Mouse (Mus musculus) adrenal gland (tissue): ENCODE results near the gene Coq10b.
"Not testable (repeated sequence)": the region's sequence is repeated elsewhere in the genome, so short reads cannot be mapped to it uniquely, and the experiment has no call there.

Source experiments
- intact Hi-C: fragments of 180-260 bp; cut with DNase I; formaldehyde crosslinking; loops from one replicate; pipeline ENCODE4 v1.15.1; 2025

The Coq10b gene

GRCm38 (mm10) chr1:55055322-55056115 is 2.9 kb downstream of the Coq10b start:
- intact Hi-C loops = no loop called here

- intact Hi-C loops = not testable (repeated sequence)
These were observed 5.8 kb downstream of the Coq10b start for GRCm38 (mm10) chr1:55058383-55058782.

GRCm38 (mm10) chr1:55061099-55061498 is 8.5 kb downstream of the Coq10b start:
- intact Hi-C loops = no loop called here

- intact Hi-C loops = no loop called here
These were observed 9.2 kb downstream of the Coq10b start for GRCm38 (mm10) chr1:55061772-55062171.

- intact Hi-C loops = not testable (repeated sequence)
These were observed 19.8 kb downstream of the Coq10b start for GRCm38 (mm10) chr1:55072328-55072727.

DNA sequence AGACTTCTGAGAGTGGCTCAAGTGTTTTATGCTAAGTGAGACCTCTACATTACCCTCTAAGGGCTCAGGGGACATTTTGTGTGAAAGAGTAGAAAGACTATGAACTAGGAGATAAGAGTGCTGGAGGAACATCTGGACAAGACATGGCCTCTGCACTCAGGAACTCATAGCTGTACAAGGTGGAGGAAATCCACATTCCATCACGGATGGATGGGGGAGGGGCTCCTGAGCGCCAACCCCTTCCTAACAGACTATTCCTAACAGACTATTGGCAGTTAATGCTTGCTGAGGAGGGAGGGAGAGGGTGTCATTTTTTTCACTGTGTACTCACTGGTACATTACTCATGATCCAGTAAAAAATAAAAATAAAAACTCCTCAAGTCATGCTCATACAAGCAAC is 22.2 kb downstream of the Coq10b start:
- intact Hi-C loops = loop anchor here (5.0 kb wide), 1 partner anchor 62 kb away; no protein-coding TSS in a partner anchor

GRCm38 (mm10) chr1:55075652-55076394 is 23.3 kb downstream of the Coq10b start:
- intact Hi-C loops = loop anchor here (5.0 kb wide), 1 partner anchor 64 kb away; no protein-coding TSS in a partner anchor

DNA sequence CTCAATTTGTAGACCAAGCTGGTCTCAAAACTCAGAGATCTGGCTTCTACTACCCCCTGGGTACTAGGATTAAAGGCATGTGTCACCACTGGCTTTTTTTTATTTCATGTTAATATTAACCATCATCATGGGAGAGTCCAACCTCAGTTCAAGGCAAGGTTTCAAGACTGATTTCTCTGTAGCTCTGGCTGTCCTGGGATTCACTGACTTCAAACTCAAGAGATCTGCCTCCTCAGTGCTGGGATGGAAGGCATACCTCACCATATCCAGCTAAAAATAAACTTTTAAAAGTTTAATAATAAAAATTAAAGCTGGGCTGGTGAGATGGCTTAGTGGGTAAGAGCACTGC is 23.8 kb downstream of the Coq10b start:
- intact Hi-C loops = loop anchor here (5.0 kb wide), 1 partner anchor 64 kb away; no protein-coding TSS in a partner anchor

DNA sequence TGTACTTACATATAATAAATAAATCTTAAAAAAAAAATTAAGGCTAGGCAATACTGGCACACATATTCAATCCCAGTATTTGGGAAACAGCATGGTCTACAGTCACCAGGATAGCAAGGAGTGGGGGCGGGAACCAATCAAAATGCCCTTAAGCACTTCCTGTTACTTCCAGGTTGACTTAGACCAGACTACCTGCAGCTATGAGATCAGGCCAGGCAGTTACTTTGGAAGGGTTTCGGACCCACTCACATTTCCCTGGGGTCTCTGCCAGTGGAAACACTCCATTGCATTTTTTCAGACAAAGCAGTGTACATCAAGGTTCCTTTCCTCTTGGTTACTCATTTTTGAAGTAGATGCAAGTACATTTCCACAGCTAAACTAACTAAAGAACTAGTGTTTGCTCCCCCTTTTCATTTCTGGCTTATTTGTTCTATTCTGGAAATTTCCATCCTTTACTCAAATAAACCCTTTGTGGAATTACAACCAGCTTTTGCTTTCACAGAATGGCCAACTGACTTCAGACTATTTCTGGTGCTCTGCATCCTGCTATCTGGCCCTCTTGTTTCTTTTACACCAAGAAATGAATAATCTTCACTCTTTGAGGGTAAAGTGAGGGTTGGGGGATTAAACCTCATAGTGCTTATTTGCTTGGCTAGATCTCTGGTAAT is 24.4 kb downstream of the Coq10b start:
- intact Hi-C loops = loop anchor here (5.0 kb wide), 1 partner anchor 65 kb away; no protein-coding TSS in a partner anchor

GRCm38 (mm10) chr1:55079677-55080076 is 27.1 kb downstream of the Coq10b start:
- intact Hi-C loops = loop anchor here (5.0 kb wide), 2 partner anchors 67 to 87 kb away; no protein-coding TSS in a partner anchor

GRCm38 (mm10) chr1:55082106-55082505 is 29.5 kb downstream of the Coq10b start:
- intact Hi-C loops = loop anchor here (5.0 kb wide), 1 partner anchor 90 kb away; no protein-coding TSS in a partner anchor

DNA sequence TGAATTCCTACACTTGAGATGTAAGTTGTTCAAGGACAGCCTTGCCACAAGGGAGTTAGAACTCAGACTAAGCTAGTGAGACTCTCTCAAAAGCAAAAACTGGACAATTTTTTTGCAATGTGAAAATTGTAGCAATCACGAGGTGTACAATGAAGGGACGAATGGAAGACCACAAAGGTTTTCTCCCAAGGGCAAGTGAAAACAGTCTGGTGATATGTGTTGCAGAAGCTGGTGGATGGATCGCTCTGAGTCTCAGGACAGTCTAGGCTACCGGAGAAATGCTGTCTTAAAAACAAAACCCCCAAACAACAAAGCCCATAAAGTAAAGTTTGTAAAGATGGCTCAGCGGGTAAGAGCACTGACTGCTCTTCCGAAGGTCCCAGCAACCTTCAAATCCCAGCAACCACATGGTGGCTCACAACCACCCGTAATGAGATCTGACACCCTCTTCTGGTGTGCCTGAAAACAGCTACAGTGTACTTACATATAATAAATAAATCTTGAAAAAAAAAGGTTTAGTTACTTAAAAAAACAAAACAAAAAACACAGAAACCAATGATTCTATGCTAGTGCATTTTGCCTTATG is 33.3 kb downstream of the Coq10b start:
- intact Hi-C loops = loop anchor here (2.0 to 5.0 kb wide), 2 partner anchors 47 to 76 kb away; no protein-coding TSS in a partner anchor

DNA sequence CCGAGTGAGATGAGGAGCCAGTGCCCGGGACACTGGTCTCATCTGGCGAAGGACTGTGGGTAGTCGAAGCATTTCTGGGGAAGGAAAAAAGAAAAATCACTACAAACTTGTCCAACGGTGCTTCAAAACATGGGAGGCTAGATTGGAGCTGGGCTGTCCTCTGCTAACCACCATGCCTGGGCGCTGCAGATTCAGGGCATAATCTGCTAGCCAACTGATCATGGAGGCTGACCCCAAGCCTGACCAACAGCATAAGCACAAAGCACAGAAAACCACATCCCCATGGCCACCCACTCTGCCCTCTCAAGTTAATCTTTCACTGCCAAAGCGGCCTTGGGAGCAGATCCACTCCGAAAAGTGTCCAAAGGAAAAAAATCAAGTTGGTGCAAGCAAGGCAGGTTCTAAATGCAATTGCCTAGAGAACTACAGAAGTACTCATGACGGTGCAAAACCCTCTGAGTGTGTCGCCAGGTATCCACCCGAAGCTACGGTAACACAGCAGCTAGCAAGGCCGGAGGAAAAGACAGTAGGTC is 34.4 kb downstream of the Coq10b start:
- intact Hi-C loops = loop anchor here (2.0 to 5.0 kb wide), 2 partner anchors 46 to 75 kb away; no protein-coding TSS in a partner anchor

DNA sequence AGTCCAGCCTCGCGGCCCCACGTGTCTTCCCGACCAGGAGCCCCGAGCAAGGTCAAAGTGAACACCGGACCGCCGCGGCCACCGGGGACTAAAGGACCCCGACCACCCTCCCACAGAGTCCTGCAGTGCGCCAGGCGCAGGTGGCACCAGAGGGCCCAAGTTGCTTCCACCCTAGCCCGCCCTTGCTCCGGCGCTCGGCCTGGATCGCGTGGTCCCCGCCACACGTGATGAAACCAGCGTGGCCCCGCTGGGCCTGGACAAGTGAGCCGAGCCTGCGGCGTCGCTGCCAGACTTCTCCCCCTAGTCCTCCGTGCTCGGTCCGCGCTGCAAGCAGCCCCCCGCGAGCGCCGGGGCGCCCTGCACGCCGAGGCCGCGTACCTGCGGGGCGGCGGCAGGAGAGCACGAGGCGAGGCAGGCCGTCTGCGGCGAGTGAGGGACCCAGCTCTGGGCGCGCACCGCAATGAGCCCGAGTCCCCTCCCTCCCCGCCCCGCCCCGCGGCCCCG is 34.9 kb downstream of the Coq10b start:
- intact Hi-C loops = loop anchor here (2.0 to 5.0 kb wide), 2 partner anchors 45 to 75 kb away; no protein-coding TSS in a partner anchor

GRCm38 (mm10) chr1:55087932-55088610 is 35.5 kb downstream of the Coq10b start, which contains the start of the genes Hspe1 and Hspd1:
Gene Hspe1, plus strand, starts transcription at chr1:55088132.
Gene Hspd1, minus strand, starts transcription at chr1:55088243.
- intact Hi-C loops = loop anchor here (2.0 to 5.0 kb wide), 2 partner anchors 45 to 74 kb away; no protein-coding TSS in a partner anchor

- intact Hi-C loops = loop anchor here (5.0 kb wide), 1 partner anchor 73 kb away; no protein-coding TSS in a partner anchor
These were observed 36.3 kb downstream of the Coq10b start for GRCm38 (mm10) chr1:55088611-55089497.

DNA sequence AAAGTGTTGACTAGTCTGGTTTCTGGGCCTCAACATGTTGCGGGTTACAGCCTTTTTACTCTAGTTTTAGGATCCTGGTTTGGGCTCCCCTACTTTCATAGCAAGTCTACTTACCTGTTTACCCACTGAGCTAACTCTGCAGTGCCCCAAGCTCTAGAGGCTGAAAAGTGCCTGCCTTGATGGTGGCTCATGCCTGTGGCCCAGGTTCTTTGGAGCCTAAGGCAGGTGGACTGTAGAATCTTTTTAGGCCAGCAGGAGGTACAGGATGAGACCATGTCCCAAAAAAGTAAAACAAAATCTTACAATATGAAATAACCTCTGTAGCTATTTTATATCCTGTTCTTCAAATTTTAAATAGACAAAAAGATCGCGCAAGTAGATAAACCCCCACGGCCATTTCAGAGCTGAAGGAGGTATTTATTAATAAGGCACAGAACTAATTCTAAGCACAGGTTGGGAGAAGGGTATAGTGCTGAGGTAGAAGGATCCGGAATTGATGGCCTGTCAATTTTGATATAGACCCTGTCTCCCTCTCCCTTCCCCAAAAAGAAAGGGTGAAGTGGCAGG is 37.0 kb downstream of the Coq10b start:
- intact Hi-C loops = loop anchor here (5.0 kb wide), 1 partner anchor 73 kb away; no protein-coding TSS in a partner anchor

DNA sequence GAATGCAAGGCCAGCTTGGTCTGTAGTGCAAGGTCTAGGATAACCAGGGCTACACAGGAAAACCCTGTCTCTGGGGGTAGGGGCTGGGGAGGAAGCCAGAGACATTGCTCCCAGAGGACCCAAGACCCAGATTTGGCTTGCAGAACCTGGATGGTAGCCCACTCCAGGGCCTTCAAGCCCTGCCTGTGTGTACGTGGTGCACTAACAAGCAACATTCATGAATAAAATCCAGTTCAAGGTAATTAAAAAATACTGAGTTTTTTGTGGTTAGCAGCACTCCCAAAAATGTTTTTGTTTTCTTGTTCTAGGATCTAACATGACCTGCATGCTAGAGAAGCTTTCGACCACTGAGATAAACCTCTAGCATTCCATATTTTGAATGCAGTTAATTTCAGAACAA is 39.5 kb downstream of the Coq10b start:
- intact Hi-C loops = no loop called here
